Mouse (Mus musculus) CH12.LX (cell line): Measurements from ENCODE around the gene Hmces. TPM values are rescaled to one million over a fixed set of nuclear protein-coding genes. Genes with fewer than 3 reads are reported as not detected.

Experiments
- DNase-seq: peaks from one replicate; pipeline ENCODE4 v3.0.0-alpha.2; 2013; ENCODE audit errors: extremely low read depth
- H3K27ac ChIP-seq: 2 replicates; pipeline ENCODE4 v1.5.1; 2012; ENCODE audit warnings: low read depth, mild to moderate bottlenecking, control low read depth, moderate library complexity; ENCODE audit not compliant: insufficient read depth
- H3K27me3 ChIP-seq: replicated peaks from 2 replicates; pipeline ENCODE3; 2012; ENCODE audit warnings: inconsistent platforms
- H3K36me3 ChIP-seq, 2 experiments: replicated peaks in 1 of 2; 2 replicates each; pipeline versions ENCODE3 to v1.6.1; 2012; ENCODE audit warnings: inconsistent platforms in 1 of 2, low read length in 1 of 2, mild to moderate bottlenecking in 1 of 2, mixed read lengths in 1 of 2, moderate library complexity in 1 of 2; ENCODE audit not compliant: control insufficient read depth in 1 of 2, insufficient read depth in 1 of 2
- H3K4me1 ChIP-seq, 2 experiments: 2 replicates each; pipeline ENCODE4 v1.6.1; 2012; ENCODE audit warnings: inconsistent platforms in 1 of 2, moderate library complexity in 1 of 2; ENCODE audit not compliant: insufficient read depth in 2 of 2, control insufficient read depth in 1 of 2
- H3K4me2 ChIP-seq: 2 replicates; pipeline ENCODE4 v1.6.1; 2012; ENCODE audit warnings: low read depth, mild to moderate bottlenecking, control low read depth; ENCODE audit not compliant: poor library complexity, insufficient read depth, severe bottlenecking
- H3K4me3 ChIP-seq, 3 experiments: fragments of 150-350 bp in 1 of 3; sonication (generic) in 1 of 3; replicated peaks in 1 of 3; 2 replicates each; pipeline versions ENCODE3 to v1.5.1; 2011 to 2012; ENCODE audit warnings: low read depth in 2 of 3, low read length in 2 of 3, mild to moderate bottlenecking in 2 of 3, moderate library complexity in 2 of 3, control low read depth in 1 of 3, improper control_type of control experiment in 1 of 3, inconsistent platforms in 1 of 3, mixed read lengths in 1 of 3; ENCODE audit not compliant: poor library complexity in 1 of 3
- H3K79me2 ChIP-seq: replicated peaks from 2 replicates; pipeline ENCODE4 v1.6.1; 2012; ENCODE audit warnings: mild to moderate bottlenecking, moderate library complexity; ENCODE audit not compliant: control insufficient read depth, poor library complexity, insufficient read depth, severe bottlenecking; ENCODE audit errors: extremely low read depth
- H3K9ac ChIP-seq: 2 replicates; pipeline ENCODE4 v1.6.1; 2012; ENCODE audit warnings: low read depth, mild to moderate bottlenecking, control low read depth, moderate library complexity; ENCODE audit not compliant: insufficient read depth
- H3K9me3 ChIP-seq: replicated peaks from 2 replicates; pipeline ENCODE3; 2012; ENCODE audit warnings: low read length, inconsistent platforms, mixed read lengths
- CHD2 ChIP-seq: IDR thresholded peaks from 2 replicates; pipeline ENCODE4 v1.6.1; 2011; ENCODE audit warnings: low read length, improper control_type of control experiment
- E2F4 ChIP-seq: IDR thresholded peaks from 2 replicates; pipeline ENCODE4 v1.6.1; 2011; ENCODE audit warnings: low read depth, low read length, improper control_type of control experiment; ENCODE audit not compliant: insufficient replicate concordance
- ELF1 ChIP-seq: IDR thresholded peaks from 2 replicates; pipeline ENCODE4 v1.6.1; 2014; ENCODE audit warnings: low read depth, mild to moderate bottlenecking, inconsistent platforms, low read length, improper control_type of control experiment
- ETS1 ChIP-seq: conservative IDR thresholded peaks from 2 replicates; pipeline ENCODE4 v1.6.1; 2012; ENCODE audit warnings: low read depth, mild to moderate bottlenecking, inconsistent platforms, low read length, improper control_type of control experiment, moderate library complexity
- GABPA ChIP-seq: IDR thresholded peaks from 2 replicates; pipeline ENCODE4 v1.6.1; 2012; ENCODE audit warnings: low read depth, low read length, improper control_type of control experiment, inconsistent platforms; ENCODE audit not compliant: insufficient replicate concordance
- HCFC1 ChIP-seq: IDR thresholded peaks from 2 replicates; pipeline ENCODE4 v1.6.1; 2012; ENCODE audit warnings: low read depth, mild to moderate bottlenecking, inconsistent platforms, low read length, improper control_type of control experiment
- JUN ChIP-seq: IDR thresholded peaks from 2 replicates; pipeline ENCODE4 v1.6.1; 2011; ENCODE audit warnings: low read depth, mild to moderate bottlenecking, low read length, improper control_type of control experiment, moderate library complexity; ENCODE audit not compliant: insufficient read depth
- JUND ChIP-seq: conservative IDR thresholded peaks from 2 replicates; pipeline ENCODE4 v1.6.1; 2011; ENCODE audit warnings: low read depth, low read length, improper control_type of control experiment
- KAT2A ChIP-seq: IDR thresholded peaks from 2 replicates; pipeline ENCODE4 v1.6.1; 2012; ENCODE audit warnings: low read length, improper control_type of control experiment, inconsistent platforms; ENCODE audit not compliant: insufficient replicate concordance
- MAFK ChIP-seq: IDR thresholded peaks from 2 replicates; pipeline ENCODE4 v1.6.1; 2011; ENCODE audit warnings: low read length, improper control_type of control experiment; ENCODE audit not compliant: insufficient replicate concordance
- MXI1 ChIP-seq: IDR thresholded peaks from 2 replicates; pipeline ENCODE4 v1.6.1; 2011; ENCODE audit warnings: mild to moderate bottlenecking, low read depth, low read length, improper control_type of control experiment
- MYC ChIP-seq: IDR thresholded peaks from 2 replicates; pipeline ENCODE4 v1.6.1; 2011; ENCODE audit warnings: low read depth, mild to moderate bottlenecking, improper control_type of control experiment, low read length
- NRF1 ChIP-seq: IDR thresholded peaks from 2 replicates; pipeline ENCODE4 v1.6.1; 2014; ENCODE audit warnings: low read depth, mild to moderate bottlenecking, inconsistent platforms, low read length, improper control_type of control experiment, moderate library complexity
- POLR2AphosphoS2 ChIP-seq: IDR thresholded peaks from 2 replicates; pipeline ENCODE4 v1.6.1; 2011; ENCODE audit warnings: low read depth, low read length, improper control_type of control experiment
- RAD21 ChIP-seq: IDR thresholded peaks from 2 replicates; pipeline ENCODE4 v1.6.1; 2011; ENCODE audit warnings: low read depth, mild to moderate bottlenecking, low read length, improper control_type of control experiment, moderate library complexity
- RCOR1 ChIP-seq: conservative IDR thresholded peaks from 2 replicates; pipeline ENCODE4 v1.6.1; 2012; ENCODE audit warnings: low read depth, mild to moderate bottlenecking, inconsistent platforms, low read length, improper control_type of control experiment
- SIN3A ChIP-seq: IDR thresholded peaks from 2 replicates; pipeline ENCODE4 v1.6.1; 2012; ENCODE audit warnings: low read length, improper control_type of control experiment, inconsistent platforms
- SMC3 ChIP-seq: IDR thresholded peaks from 2 replicates; pipeline ENCODE4 v1.6.1; 2011; ENCODE audit warnings: low read depth, low read length, improper control_type of control experiment
- TCF12 ChIP-seq: IDR thresholded peaks from 2 replicates; pipeline ENCODE4 v1.6.1; 2014; ENCODE audit warnings: low read depth, mild to moderate bottlenecking, inconsistent platforms, low read length, improper control_type of control experiment
- UBTF ChIP-seq: IDR thresholded peaks from 2 replicates; pipeline ENCODE4 v1.6.1; 2012; ENCODE audit warnings: low read depth, mild to moderate bottlenecking, inconsistent platforms, low read length, improper control_type of control experiment, moderate library complexity
- ZC3H11A ChIP-seq: IDR thresholded peaks from 2 replicates; pipeline ENCODE4 v1.6.1; 2012; ENCODE audit warnings: low read depth, mild to moderate bottlenecking, inconsistent platforms, low read length, improper control_type of control experiment
- ZMIZ1 ChIP-seq: IDR thresholded peaks from 2 replicates; pipeline ENCODE4 v1.6.1; 2012; ENCODE audit warnings: low read depth, mild to moderate bottlenecking, inconsistent platforms, low read length, improper control_type of control experiment
- ZNF384 ChIP-seq: IDR thresholded peaks from 2 replicates; pipeline ENCODE4 v1.6.1; 2012; ENCODE audit warnings: low read depth, low read length, improper control_type of control experiment, inconsistent platforms
- dilution Hi-C: fragments of 300-500 bp; cut with MboI; formaldehyde crosslinking; loops from 2 replicates; pipeline ENCODE4 v1.14.3; 2020; ENCODE audit warnings: low sequenced_read_pairs; ENCODE audit not compliant: extremely low pct_unique_long_range_greater_than_20kb, extremely low pct_ligation_motif_present
- in situ Hi-C: fragments of 300-500 bp; cut with MboI; formaldehyde crosslinking; loops from 3 replicates; pipeline ENCODE4 v1.14.3; 2019; ENCODE audit warnings: low sequenced_read_pairs, low pct_ligation_motif_present, low pct_unique_long_range_greater_than_20kb, mixed read lengths
- polyA plus RNA-seq: library from polyadenylated mRNA; unstranded; fragments of >175 nt; gene quantifications from 2 replicates; pipeline ENCODE4 v1.2.1, GENCODE M21; 2012; ENCODE audit warnings: low read depth; ENCODE audit not compliant: insufficient read length
- total RNA-seq, 2 experiments: library from RNA; depleted of rRNA; stranded (reverse); fragments of 300-350 nt in 1 of 2; fragments of >200 nt in 1 of 2; gene quantifications; 2 replicates each; pipeline ENCODE4 v1.2.3; 2012 to 2014

Gene Hmces
- total and polyA plus RNA-seq, 3 experiments: 0.31 to 11.8 (median 0.99) TPM

DNA sequence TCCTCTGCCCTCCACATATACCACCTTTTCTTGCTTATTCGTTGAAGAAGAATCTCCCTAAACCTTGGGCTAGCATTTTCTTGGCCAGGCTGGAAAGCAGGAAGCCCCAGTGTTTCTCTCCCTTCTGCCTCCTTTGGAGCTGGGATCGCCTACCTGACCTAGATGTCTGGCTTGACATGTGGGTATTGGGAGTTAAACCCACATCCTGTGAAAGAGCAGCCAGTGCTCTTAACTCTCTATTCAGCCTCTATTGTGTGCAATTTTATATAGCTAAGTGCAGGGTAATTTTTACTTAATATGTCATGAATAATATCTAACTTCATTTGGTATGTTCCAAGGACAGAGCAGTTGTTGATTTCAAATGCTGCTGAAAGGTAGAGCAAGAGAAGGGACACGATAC is 34.1 kb upstream of the Hmces start:
- no peaks in the 10 kb centered on the region for H3K36me3 ChIP-seq
- in situ Hi-C loops (no loop called here), dilution Hi-C loops (no loop called here)
- H3K79me2 ChIP-seq: no peaks in the 10 kb centered on the region
- no peaks in the 10 kb centered on the region for H3K9me3 ChIP-seq
- peaks cover 7 to 9% of the 10 kb centered on the region in 2 experiments; a peak in 3 of 4 replicates for H3K4me1 ChIP-seq
- H3K4me2 ChIP-seq: no peak overlapping the region
- TF ChIP-seq HCFC1 (no peak), MYC (no peak), TCF12 (no peak), CHD2 (no peak), SIN3A (no peak), MXI1 (no peak), POLR2AphosphoS2 (no peak), ETS1 (no peak), ZMIZ1 (no peak), JUND (no peak), ZC3H11A (no peak), GABPA (no peak), RCOR1 (no peak)
- H3K9ac ChIP-seq: no peak overlapping the region
- H3K27me3 ChIP-seq: peaks cover 6% of the 10 kb centered on the region
- H3K27ac ChIP-seq: no peak overlapping the region
- DNase-seq: no peak
- no peak overlapping the region for H3K4me3 ChIP-seq

DNA sequence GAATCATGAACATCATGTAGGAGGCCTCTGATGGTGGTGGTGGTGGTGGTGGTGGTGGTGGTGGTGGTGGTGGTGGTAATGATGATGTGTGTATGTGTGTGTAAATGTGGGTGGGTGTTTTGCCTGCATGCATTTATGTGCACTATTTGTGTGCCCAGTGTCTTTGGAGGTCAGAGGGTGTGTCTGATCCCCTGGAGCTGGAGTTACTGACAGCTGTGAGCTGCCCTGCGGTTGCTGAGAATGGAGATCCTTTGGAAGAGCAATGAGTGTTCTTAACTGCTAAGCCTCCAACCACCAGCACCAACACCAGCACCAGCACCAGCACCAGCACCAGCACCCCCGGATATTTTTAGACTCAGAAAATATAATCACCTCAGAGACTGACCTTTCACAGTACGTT is 31.5 kb upstream of the Hmces start:
- Histone ChIP-seq H3K36me3 (no peaks in the 10 kb centered on the region), H3K27me3 (peaks cover 6% of the 10 kb centered on the region), H3K4me2 (no peak overlapping the region), H3K4me1 (peaks cover 3 to 4% of the 10 kb centered on the region in 2 experiments), H3K79me2 (no peaks in the 10 kb centered on the region), H3K9ac (no peak overlapping the region), H3K4me3 (no peak overlapping the region), H3K9me3 (no peaks in the 10 kb centered on the region), H3K27ac (no peak overlapping the region)
- dilution Hi-C loops: no loop called here
- no peak for DNase-seq
- no peak for TF ChIP-seq POLR2AphosphoS2
- TF ChIP-seq TCF12: no peak
- no peak for TF ChIP-seq HCFC1
- TF ChIP-seq SMC3: no peak
- TF ChIP-seq ZNF384: no peak
- no peak for TF ChIP-seq RAD21
- no peak for TF ChIP-seq ZMIZ1
- TF ChIP-seq JUN: no peak
- no peak for TF ChIP-seq JUND
- TF ChIP-seq MAFK: no peak
- TF ChIP-seq E2F4: no peak
- TF ChIP-seq NRF1: no peak
- TF ChIP-seq MXI1: no peak
- TF ChIP-seq UBTF: no peak
- no peak for TF ChIP-seq ZC3H11A
- TF ChIP-seq ELF1: no peak
- no peak for TF ChIP-seq ETS1
- no peak for TF ChIP-seq KAT2A
- in situ Hi-C loops: no loop called here
